Mouse (Mus musculus) liver, embryonic 15.5 days (tissue): ENCODE measurements at regions not wholly inside any gene's neighbourhood (a gene's known extent, or its start where the extent isn't known, plus 50 kb on each side); places are given as distances from the start of the nearest gene placed in this dataset.

Source experiments
- ATAC-seq: fragments of 200-750 bp; cut with Nextera tagmentation; 2 replicates; pipeline ENCODE4 v1.8.0; 2017; ENCODE audit warnings: moderate number of reproducible peaks, mild to moderate bottlenecking, moderate library complexity; ENCODE audit not compliant: insufficient read depth
- H3K27ac ChIP-seq: fragments of 300-500 bp; sonication (generic); replicated peaks from 2 replicates; pipeline ENCODE4 v1.5.1; 2015; ENCODE audit warnings: mild to moderate bottlenecking, inconsistent platforms
- H3K27me3 ChIP-seq: fragments of 300-500 bp; sonication (generic); 2 replicates; pipeline ENCODE4 v1.6.1; 2015; ENCODE audit warnings: mild to moderate bottlenecking, inconsistent platforms
- H3K36me3 ChIP-seq: fragments of 300-500 bp; sonication (generic); replicated peaks from 2 replicates; pipeline ENCODE4 v1.6.1; 2015; ENCODE audit warnings: moderate library complexity, mild to moderate bottlenecking, inconsistent platforms
- H3K4me1 ChIP-seq: fragments of 300-500 bp; sonication (generic); replicated peaks from 2 replicates; pipeline ENCODE4 v1.6.1; 2015; ENCODE audit warnings: inconsistent platforms
- H3K4me2 ChIP-seq: fragments of 300-500 bp; sonication (generic); 2 replicates; pipeline ENCODE4 v1.6.1; 2015; ENCODE audit warnings: moderate library complexity, mild to moderate bottlenecking, inconsistent platforms
- H3K4me3 ChIP-seq: fragments of 300-500 bp; sonication (generic); replicated peaks from 2 replicates; pipeline ENCODE4 v1.5.1; 2015; ENCODE audit warnings: mild to moderate bottlenecking, inconsistent platforms
- H3K9ac ChIP-seq: fragments of 300-500 bp; sonication (generic); 2 replicates; pipeline ENCODE4 v1.6.1; 2015; ENCODE audit warnings: moderate library complexity, mild to moderate bottlenecking, inconsistent platforms
- H3K9me3 ChIP-seq: fragments of 300-500 bp; sonication (generic); replicated peaks from 2 replicates; pipeline ENCODE4 v1.6.1; 2016; ENCODE audit warnings: inconsistent platforms
- WGBS: fragments of 180-500 bp; shearing (Covaris S2); methylation state at CpG from one replicate; pipeline ENCODE4 v1.1.7; 2015; ENCODE audit warnings: mixed read lengths; ENCODE audit not compliant: insufficient replicate concordance; 5-methylcytosine and 5-hydroxymethylcytosine counted together

DNA sequence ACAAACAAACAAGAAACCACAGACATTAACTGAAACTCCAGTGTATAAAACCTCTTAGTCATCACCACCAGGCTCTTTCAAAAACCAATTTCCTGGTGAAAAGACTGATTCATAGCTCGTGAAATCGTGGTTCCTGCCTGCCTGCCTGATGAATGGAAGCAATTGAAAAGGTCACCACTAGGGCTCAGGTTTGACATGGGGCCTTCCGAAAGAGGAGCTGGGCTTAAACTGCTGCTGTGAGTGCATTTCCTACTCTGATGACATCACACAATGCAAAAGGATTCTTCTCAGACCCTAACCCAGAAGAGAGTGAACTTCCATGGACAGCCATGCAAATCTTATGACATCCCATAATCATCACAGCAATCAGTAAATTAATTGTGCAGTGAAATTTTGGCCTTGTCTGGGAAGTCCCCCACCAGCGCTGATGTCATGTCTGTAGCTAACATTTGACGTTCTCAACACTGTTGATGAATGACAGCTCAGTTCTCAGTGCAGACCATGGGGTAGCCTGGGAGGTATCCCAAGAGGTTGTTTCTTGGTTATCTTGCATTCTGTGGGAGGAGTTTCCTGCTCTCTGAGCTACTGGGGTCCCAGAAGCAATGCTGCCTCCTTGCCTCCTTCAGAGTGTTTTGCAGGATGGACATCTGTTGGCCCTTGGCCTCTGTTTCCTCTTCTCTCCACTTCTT lies 182.9 kb downstream of the Fam76b start:
- Histone ChIP-seq H3K27ac (no peak overlapping the region), H3K4me1 (no peaks in the 10 kb centered on the region), H3K4me2 (no peak overlapping the region), H3K4me3 (no peak overlapping the region), H3K27me3 (no peaks in the 10 kb centered on the region), H3K9me3 (no peaks in the 10 kb centered on the region), H3K36me3 (no peaks in the 10 kb centered on the region), H3K9ac (no peak overlapping the region)
- WGBS = 33% methylated on average over 5 of the region's 5 CpGs
- no peak for ATAC-seq

DNA sequence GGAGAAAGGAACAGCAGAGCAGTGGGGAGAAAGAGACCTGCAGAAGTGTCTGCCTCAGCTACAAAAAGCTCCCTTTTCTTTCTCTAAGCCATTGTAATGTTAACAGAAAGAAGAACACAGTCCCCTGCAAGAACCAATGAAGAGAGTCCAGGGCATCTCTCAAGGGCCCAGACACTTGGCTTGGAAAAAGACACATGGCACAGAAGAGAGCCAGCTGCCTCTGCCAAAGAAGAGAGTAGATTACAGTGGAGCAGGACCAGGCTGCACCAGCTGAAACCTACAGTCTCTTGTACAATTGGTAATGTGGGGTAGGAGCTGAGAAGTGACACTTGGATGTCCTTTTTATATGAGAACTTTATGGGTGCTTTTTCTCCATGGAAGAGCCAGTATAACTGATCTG lies 196.7 kb downstream of the Fam76b start:
- no peak for ATAC-seq
- no peak overlapping the region for H3K4me3 ChIP-seq
- no peak overlapping the region for H3K4me2 ChIP-seq

DNA sequence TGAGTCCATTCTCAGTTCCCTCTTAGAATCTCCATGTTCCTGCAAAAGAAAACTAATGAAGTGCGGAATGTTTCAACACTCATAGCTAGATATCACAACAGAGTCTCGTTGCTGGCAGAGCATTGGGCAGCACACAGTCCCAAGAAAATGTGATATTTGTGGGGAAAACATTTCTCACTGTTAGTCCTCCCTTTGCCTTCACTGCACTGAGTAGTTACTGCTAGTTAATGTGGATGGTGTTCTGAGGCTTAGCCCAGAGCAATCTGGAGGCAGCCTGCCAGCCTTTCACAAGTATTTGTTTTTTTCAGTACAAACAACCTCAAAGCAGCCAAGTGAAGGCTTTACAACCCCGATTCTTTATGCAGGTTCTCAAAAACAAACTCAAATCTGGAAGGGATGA lies 197.2 kb downstream of the Fam76b start:
- Histone ChIP-seq H3K9me3 (no peaks in the 10 kb centered on the region), H3K4me1 (no peaks in the 10 kb centered on the region), H3K4me2 (no peak overlapping the region), H3K27me3 (no peaks in the 10 kb centered on the region), H3K36me3 (no peaks in the 10 kb centered on the region), H3K9ac (no peak overlapping the region), H3K27ac (no peak overlapping the region), H3K4me3 (no peak overlapping the region)
- whole genome bisulfite sequencing = 38% methylated on average over 3 of the region's 3 CpGs
- no peak for ATAC-seq

More for the DNA sequence above, 196.7 kb downstream of the Fam76b start:
- H3K36me3 ChIP-seq = no peaks in the 10 kb centered on the region
- H3K27me3 ChIP-seq = no peaks in the 10 kb centered on the region
- H3K4me1 ChIP-seq = no peaks in the 10 kb centered on the region
- no peak overlapping the region for H3K9ac ChIP-seq
- no peaks in the 10 kb centered on the region for H3K9me3 ChIP-seq
- H3K27ac ChIP-seq = no peak overlapping the region

DNA sequence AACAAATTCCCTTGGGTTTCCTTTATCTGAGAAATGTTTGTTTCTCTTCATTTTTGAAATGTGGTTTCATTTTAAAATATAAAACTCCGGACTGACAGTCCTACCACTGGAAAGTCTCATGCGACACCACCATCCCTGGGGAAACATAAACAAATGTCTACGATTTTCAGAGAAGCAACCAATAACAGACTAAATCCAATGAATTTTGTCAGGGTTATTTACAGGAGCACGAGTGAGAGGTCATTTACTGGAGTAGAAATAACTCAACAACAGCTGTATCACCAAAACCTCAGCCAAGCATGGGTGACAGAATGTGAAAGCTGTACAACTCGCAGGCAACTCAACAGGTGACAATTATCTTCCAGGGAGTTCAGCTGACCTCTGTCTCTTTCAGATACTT lies 200.5 kb downstream of the Fam76b start:
- H3K27ac ChIP-seq = no peak overlapping the region
- H3K4me1 ChIP-seq = no peaks in the 10 kb centered on the region
- no peaks in the 10 kb centered on the region for H3K36me3 ChIP-seq
- no peak overlapping the region for H3K4me2 ChIP-seq
- H3K27me3 ChIP-seq = no peaks in the 10 kb centered on the region
- H3K9me3 ChIP-seq = no peaks in the 10 kb centered on the region
- H3K9ac ChIP-seq = no peak overlapping the region
- WGBS = 56% methylated on average over 5 of the region's 5 CpGs
- no peak overlapping the region for H3K4me3 ChIP-seq
- ATAC-seq = no peak

DNA sequence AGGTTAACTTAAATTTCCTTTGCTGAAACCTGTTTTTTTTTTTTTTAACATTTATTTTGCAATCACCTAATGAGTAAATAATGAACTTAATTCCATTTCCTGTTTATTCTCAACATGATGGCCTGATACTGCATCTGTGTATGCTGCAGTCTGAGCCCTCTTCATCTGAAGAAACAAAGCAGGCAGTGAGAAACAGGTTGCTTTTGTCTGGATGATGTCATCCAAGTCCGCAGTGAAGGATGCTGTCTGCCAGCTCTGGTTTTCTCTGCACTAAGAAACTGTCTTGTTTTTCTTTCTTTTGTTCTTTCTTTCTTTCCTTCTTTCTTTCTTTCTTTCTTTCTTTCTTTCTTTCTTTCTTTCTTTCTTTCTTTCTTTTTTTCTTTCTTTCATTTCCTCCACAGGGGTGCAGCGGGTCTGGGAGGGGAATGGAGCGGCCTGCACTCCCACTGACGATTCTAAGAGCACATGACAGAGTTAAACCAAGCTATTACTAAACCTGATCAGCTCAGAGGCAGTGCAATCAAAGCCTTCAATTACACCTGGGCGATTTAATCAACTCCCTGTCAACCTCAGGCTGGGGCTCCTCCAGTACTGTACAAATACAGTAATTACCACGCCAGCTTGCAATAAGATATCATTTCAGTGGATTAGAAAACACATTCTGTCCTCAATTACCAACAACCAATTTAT lies 204.0 kb downstream of the Fam76b start:
- H3K9ac ChIP-seq = no peak overlapping the region
- H3K36me3 ChIP-seq = no peaks in the 10 kb centered on the region
- no peaks in the 10 kb centered on the region for H3K9me3 ChIP-seq
- no peaks in the 10 kb centered on the region for H3K4me1 ChIP-seq
- WGBS = 54% methylated on average over 6 of the region's 6 CpGs
- H3K27ac ChIP-seq = no peak overlapping the region
- no peak overlapping the region for H3K4me2 ChIP-seq
- no peak overlapping the region for H3K4me3 ChIP-seq
- no peaks in the 10 kb centered on the region for H3K27me3 ChIP-seq
- ATAC-seq = no peak

DNA sequence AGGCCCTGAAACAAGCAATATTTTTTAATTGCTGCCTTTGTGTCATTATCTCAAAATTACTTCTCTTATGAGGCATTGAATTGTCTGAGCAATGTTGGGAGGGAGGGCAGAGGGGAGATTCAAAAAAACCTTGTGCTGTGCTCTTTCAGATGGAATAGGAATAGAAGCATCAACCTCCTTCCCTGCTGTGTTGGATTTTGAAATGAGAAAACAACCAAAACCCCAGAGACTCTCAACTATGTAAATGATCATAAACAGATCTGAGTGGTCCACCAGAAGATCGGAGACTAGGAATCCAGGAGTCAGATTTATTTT lies 204.5 kb downstream of the Fam76b start:
- no peak overlapping the region for H3K4me2 ChIP-seq
- no peaks in the 10 kb centered on the region for H3K4me1 ChIP-seq
- no peak overlapping the region for H3K27ac ChIP-seq
- WGBS = 68% methylated on average over 1 of the region's 1 CpGs
- no peaks in the 10 kb centered on the region for H3K9me3 ChIP-seq
- H3K36me3 ChIP-seq = no peaks in the 10 kb centered on the region
- no peak overlapping the region for H3K4me3 ChIP-seq
- H3K27me3 ChIP-seq = no peaks in the 10 kb centered on the region
- H3K9ac ChIP-seq = no peak overlapping the region
- ATAC-seq = no peak

DNA sequence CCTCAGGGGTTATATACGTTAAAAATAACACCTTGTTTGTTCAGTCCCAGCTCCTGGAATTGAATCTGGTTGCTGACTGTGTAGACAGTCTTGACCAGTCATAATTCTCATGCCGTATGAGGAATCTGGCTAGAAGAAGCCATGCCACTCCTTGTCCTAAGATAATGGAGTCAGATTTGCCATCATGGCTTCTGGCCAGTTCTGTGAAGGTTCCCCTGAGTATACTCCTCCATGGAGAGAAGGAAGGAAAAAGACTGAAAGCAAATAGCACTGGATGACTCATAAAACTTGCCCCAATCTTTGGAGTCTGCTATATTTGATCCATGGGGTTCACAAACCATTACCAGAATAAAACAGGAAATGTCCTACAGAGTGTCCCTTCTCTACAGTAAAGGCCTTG lies 208.0 kb downstream of the Fam76b start:
- no peak overlapping the region for H3K4me2 ChIP-seq
- H3K4me3 ChIP-seq = no peak overlapping the region
- H3K27me3 ChIP-seq = no peaks in the 10 kb centered on the region
- no peaks in the 10 kb centered on the region for H3K9me3 ChIP-seq
- 46% methylated on average over 2 of the region's 2 CpGs for WGBS
- H3K27ac ChIP-seq = no peak overlapping the region
- no peak overlapping the region for H3K9ac ChIP-seq
- ATAC-seq = no peak
- no peaks in the 10 kb centered on the region for H3K4me1 ChIP-seq
- H3K36me3 ChIP-seq = no peaks in the 10 kb centered on the region

DNA sequence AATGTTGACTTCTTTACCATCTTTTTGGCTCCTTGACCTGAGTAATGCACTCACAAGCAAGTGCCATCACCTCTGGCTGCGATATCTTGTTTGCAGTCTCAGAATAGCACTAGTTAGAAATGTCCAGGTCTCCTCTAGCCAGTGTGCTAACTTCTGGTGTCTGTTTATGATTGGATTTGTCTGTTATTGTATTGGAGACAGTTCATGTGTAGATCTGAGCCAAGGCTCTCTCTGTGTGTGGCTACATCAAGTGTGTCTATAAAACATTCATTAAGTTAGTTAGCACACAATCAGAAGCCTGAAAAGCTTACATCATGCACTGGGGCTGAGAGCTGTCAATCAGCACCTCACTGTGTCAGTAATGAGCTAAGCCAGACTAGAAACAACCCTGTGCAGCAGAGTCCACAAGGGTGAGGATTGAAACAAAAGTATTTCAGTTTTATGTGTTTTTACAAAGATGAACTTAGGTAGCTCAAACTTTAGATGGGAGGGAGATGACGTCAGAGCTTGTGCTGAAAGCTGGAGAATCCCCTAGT lies 214.5 kb downstream of the Fam76b start:
- H3K9ac ChIP-seq = no peak overlapping the region
- 49% methylated on average over 2 of the region's 2 CpGs for WGBS
- no peak for ATAC-seq
- no peaks in the 10 kb centered on the region for H3K36me3 ChIP-seq
- no peak overlapping the region for H3K4me2 ChIP-seq
- H3K27ac ChIP-seq = no peak overlapping the region
- no peaks in the 10 kb centered on the region for H3K27me3 ChIP-seq
- no peaks in the 10 kb centered on the region for H3K9me3 ChIP-seq
- no peak overlapping the region for H3K4me3 ChIP-seq
- no peaks in the 10 kb centered on the region for H3K4me1 ChIP-seq

DNA sequence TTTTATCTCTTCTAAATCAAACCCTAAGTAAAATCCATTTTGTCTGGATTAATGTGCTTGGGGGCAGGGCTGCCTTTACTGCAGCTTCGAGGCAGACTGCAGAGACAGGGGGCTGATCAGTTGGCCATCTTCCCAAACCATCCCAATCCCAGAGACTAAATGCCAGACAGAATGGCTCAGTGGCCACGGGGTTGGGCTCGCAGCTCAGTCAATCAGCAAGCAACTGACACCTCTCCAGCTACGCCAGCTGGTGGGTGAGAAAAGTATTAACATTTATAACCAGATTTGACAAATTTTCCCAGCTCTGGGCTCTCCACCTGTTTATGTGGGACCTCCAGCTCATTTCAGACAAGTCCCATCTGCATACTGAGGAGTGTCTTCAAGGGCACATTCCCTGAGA lies 220.7 kb downstream of the Fam76b start:
- no peak overlapping the region for H3K9ac ChIP-seq
- no peaks in the 10 kb centered on the region for H3K27me3 ChIP-seq
- no peaks in the 10 kb centered on the region for H3K9me3 ChIP-seq
- H3K27ac ChIP-seq = no peak overlapping the region
- H3K36me3 ChIP-seq = no peaks in the 10 kb centered on the region
- ATAC-seq = no peak
- no peak overlapping the region for H3K4me3 ChIP-seq
- WGBS = 53% methylated on average over 4 of the region's 4 CpGs
- no peak overlapping the region for H3K4me2 ChIP-seq
- no peaks in the 10 kb centered on the region for H3K4me1 ChIP-seq

DNA sequence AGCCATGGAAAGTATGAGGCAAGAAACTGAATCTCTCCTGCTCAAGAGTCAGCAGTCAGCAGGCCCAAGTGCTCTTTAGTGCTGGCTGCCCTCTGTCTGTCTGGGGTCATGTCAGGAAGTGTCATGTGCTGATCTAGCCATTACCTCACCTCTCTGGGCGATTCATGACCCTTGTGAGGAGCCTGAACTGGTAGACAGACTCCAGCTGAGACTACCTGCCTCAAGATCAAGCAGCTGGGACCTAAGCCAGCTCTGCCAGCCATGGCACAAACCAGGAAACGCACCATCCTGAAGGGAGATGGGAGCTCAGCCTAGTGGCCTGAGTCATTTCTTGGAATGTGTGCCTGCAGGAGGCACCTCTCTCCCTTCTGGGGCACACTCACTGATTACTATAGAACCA lies 221.2 kb upstream of the Sesn3 start:
- no peak for ATAC-seq
- Histone ChIP-seq H3K9ac (no peak overlapping the region), H3K4me3 (no peak overlapping the region), H3K27me3 (no peaks in the 10 kb centered on the region), H3K4me1 (no peaks in the 10 kb centered on the region), H3K4me2 (no peak overlapping the region), H3K27ac (no peak overlapping the region), H3K9me3 (no peaks in the 10 kb centered on the region), H3K36me3 (no peaks in the 10 kb centered on the region)
- WGBS = 49% methylated on average over 2 of the region's 2 CpGs

DNA sequence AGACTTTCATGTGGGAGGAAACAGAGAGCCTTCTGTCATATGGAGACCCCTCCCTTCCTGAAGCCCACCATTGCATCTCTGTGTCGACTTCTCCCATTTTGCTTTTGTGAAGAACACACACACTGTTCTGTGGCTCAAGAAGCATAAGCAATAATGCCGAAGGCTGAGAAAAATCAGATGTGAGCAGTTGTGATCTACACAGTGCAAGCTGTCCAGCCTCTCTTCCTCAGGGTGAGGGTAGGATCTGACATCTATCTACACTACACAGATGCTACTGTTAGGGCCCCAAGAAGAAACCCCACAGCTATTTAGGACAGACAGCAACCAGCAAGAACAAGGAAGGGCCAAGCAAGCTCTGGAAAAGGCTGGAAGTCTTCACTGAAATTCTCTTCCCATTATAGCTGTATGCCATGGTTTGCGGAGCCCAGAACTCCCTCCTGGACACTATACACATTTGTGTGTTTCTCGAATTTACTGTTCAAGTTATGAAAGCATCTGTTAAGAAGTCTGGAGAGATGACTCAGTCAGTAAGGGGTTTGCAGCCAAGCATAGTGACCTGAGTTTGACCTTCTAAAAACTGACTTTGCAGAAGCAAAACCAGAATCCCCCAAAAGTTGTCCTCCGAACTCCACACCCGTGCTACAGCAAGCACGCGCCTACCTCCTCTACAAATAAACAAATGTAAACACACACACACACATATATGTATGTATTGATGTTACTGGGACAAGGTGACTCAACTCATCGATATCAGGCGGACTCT lies 218.3 kb upstream of the Sesn3 start:
- 55% methylated on average over 10 of the region's 10 CpGs for WGBS
- H3K36me3 ChIP-seq = no peaks in the 10 kb centered on the region
- no peak overlapping the region for H3K27ac ChIP-seq
- ATAC-seq = no peak
- no peak overlapping the region for H3K9ac ChIP-seq
- H3K9me3 ChIP-seq = no peaks in the 10 kb centered on the region
- no peak overlapping the region for H3K4me2 ChIP-seq
- H3K27me3 ChIP-seq = no peaks in the 10 kb centered on the region
- no peak overlapping the region for H3K4me3 ChIP-seq
- no peaks in the 10 kb centered on the region for H3K4me1 ChIP-seq
